Mouse (Mus musculus): ENCODE data around the gene Cmtm5. TPM values are rescaled to one million over a fixed set of nuclear protein-coding genes. Genes with fewer than 3 reads are reported as not detected.
"Not testable (repeated sequence)": the region's sequence is repeated elsewhere in the genome, so short reads cannot be mapped to it uniquely, and the experiment has no call there.

The Cmtm5 gene
- polyA plus RNA-seq, 1 experiment from 2014 or later: 5.5 TPM

DNA sequence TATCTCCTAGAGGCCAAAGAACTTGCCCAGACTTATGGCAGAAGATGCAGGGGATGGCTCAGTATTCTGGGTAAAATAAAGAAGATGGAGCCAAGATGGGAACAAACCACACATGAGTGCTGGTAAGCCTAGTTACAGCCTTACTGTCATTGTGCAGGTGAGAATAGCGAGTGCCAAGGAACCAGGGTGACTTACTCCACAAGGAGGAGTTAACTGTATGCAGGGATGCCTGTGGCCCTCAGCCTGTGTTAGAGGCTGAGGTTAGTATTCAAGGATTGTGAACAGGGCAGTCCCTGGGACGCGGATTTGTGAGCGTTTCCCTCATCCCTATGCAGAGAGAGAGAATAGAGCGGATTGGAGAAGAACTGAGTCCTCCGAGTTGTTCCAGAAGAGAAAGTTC is 15.5 kb downstream of the Cmtm5 start:
- no peak for ATAC-seq (replicated peaks)
- no peak overlapping the region for H3K9ac ChIP-seq (replicated peaks)
- H3K9me3 ChIP-seq: no peaks in the 10 kb centered on the region
- H3K27ac ChIP-seq (replicated peaks): no peak overlapping the region
- no peak overlapping the region for H3K4me3 ChIP-seq
- no peaks in the 10 kb centered on the region for H3K4me1 ChIP-seq
- H3K27me3 ChIP-seq: no peaks in the 10 kb centered on the region
- H3K4me2 ChIP-seq (replicated peaks): no peak overlapping the region
- no peaks in the 10 kb centered on the region for H3K36me3 ChIP-seq
- 87% methylated on average over 6 of the region's 6 CpGs for WGBS

GRCm38 (mm10) chr14:54953664-54954206 is 17.7 kb downstream of the Cmtm5 start:
- H3K9me3 ChIP-seq: no peaks in the 10 kb centered on the region
- no peak overlapping the region for H3K4me3 ChIP-seq
- WGBS: 96% methylated on average over 8 of the region's 8 CpGs
- H3K4me2 ChIP-seq (replicated peaks): no peak overlapping the region
- H3K27me3 ChIP-seq: no peaks in the 10 kb centered on the region
- ATAC-seq (replicated peaks): no peak
- H3K27ac ChIP-seq (replicated peaks): no peak overlapping the region
- H3K4me1 ChIP-seq: no peaks in the 10 kb centered on the region
- H3K36me3 ChIP-seq: no peaks in the 10 kb centered on the region
- no peak overlapping the region for H3K9ac ChIP-seq (replicated peaks)

GRCm38 (mm10) chr14:54954474-54954873 is 18.4 kb downstream of the Cmtm5 start:
- no peak overlapping the region for H3K4me3 ChIP-seq
- H3K27me3 ChIP-seq: no peaks in the 10 kb centered on the region
- H3K4me2 ChIP-seq (replicated peaks): no peak overlapping the region
- 83% methylated on average over 3 of the region's 3 CpGs for WGBS
- H3K4me1 ChIP-seq: no peaks in the 10 kb centered on the region
- H3K9ac ChIP-seq (replicated peaks): no peak overlapping the region
- ATAC-seq (replicated peaks): no peak
- no peaks in the 10 kb centered on the region for H3K36me3 ChIP-seq
- H3K27ac ChIP-seq (replicated peaks): no peak overlapping the region
- H3K9me3 ChIP-seq: no peaks in the 10 kb centered on the region

- Histone ChIP-seq H3K4me3 (no peak overlapping the region), H3K9me3 (no peaks in the 10 kb centered on the region), H3K4me1 (no peaks in the 10 kb centered on the region), H3K27ac (replicated peaks) (no peak overlapping the region), H3K36me3 (no peaks in the 10 kb centered on the region), H3K4me2 (replicated peaks) (no peak overlapping the region), H3K27me3 (no peaks in the 10 kb centered on the region), H3K9ac (replicated peaks) (no peak overlapping the region)
- ATAC-seq (replicated peaks): no peak
- 86% methylated on average over 3 of the region's 3 CpGs for WGBS
Observed at GRCm38 (mm10) chr14:54955481-54955880, 19.4 kb downstream of the Cmtm5 start.

DNA sequence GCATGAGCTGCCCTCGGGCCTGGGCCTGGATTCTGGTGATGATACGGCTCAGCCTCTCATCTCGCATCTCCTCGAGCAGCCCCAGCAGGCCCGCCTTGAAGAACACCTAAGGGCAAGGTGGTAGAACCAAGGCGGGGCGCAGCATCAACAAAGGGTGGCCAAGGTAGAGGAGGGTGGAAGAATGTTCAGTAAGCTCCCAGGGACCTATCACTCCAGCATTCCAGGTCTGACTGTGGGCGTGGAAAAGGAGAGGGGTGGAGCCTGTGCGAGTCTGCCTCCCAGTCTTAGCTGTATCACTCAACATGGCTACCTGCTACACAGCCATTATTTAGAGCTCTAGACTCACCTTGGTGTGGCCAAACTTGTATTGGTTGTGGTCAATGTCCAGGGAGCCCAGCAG is 20.5 kb downstream of the Cmtm5 start:
- Histone ChIP-seq H3K9ac (replicated peaks) (no peak overlapping the region), H3K4me3 (no peak overlapping the region), H3K4me1 (no peaks in the 10 kb centered on the region), H3K27ac (replicated peaks) (no peak overlapping the region), H3K9me3 (no peaks in the 10 kb centered on the region), H3K27me3 (no peaks in the 10 kb centered on the region), H3K36me3 (no peaks in the 10 kb centered on the region), H3K4me2 (replicated peaks) (no peak overlapping the region)
- no peak for ATAC-seq (replicated peaks)
- 90% methylated on average over 9 of the region's 9 CpGs for whole genome bisulfite sequencing

DNA sequence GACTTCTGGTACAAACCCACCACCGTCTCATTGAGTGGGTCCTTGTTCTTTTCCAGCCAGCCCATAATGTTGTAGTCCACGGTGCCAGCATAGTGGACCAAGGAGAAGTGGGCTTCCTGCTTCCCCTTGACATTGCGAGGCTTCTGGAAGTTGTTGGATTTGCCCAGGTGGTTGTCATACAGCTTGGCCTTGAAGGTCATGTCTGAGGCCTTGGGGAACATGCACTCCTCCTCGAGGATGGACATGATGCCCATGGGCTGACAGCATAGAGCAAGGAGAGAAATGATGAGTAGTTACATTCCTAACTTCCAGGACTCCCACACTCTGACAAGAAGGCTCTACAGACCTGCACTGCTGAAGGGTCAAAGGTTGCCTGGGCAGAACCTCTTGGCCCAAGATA is 22.4 kb downstream of the Cmtm5 start:
- 77% methylated on average over 4 of the region's 4 CpGs for WGBS
- no peak for ATAC-seq (replicated peaks)
- Histone ChIP-seq H3K9me3 (no peaks in the 10 kb centered on the region), H3K27me3 (no peaks in the 10 kb centered on the region), H3K27ac (replicated peaks) (no peak overlapping the region), H3K4me1 (no peaks in the 10 kb centered on the region), H3K4me2 (replicated peaks) (no peak overlapping the region), H3K4me3 (no peak overlapping the region), H3K36me3 (no peaks in the 10 kb centered on the region), H3K9ac (replicated peaks) (no peak overlapping the region)

GRCm38 (mm10) chr14:54959197-54959596 is 23.1 kb downstream of the Cmtm5 start:
- ATAC-seq (replicated peaks): no peak
- no peaks in the 10 kb centered on the region for H3K4me1 ChIP-seq
- H3K9me3 ChIP-seq: no peaks in the 10 kb centered on the region
- WGBS: 89% methylated on average over 3 of the region's 3 CpGs
- no peaks in the 10 kb centered on the region for H3K36me3 ChIP-seq
- no peak overlapping the region for H3K4me3 ChIP-seq
- H3K9ac ChIP-seq (replicated peaks): no peak overlapping the region
- H3K4me2 ChIP-seq (replicated peaks): no peak overlapping the region
- H3K27me3 ChIP-seq: no peaks in the 10 kb centered on the region
- no peak overlapping the region for H3K27ac ChIP-seq (replicated peaks)

DNA sequence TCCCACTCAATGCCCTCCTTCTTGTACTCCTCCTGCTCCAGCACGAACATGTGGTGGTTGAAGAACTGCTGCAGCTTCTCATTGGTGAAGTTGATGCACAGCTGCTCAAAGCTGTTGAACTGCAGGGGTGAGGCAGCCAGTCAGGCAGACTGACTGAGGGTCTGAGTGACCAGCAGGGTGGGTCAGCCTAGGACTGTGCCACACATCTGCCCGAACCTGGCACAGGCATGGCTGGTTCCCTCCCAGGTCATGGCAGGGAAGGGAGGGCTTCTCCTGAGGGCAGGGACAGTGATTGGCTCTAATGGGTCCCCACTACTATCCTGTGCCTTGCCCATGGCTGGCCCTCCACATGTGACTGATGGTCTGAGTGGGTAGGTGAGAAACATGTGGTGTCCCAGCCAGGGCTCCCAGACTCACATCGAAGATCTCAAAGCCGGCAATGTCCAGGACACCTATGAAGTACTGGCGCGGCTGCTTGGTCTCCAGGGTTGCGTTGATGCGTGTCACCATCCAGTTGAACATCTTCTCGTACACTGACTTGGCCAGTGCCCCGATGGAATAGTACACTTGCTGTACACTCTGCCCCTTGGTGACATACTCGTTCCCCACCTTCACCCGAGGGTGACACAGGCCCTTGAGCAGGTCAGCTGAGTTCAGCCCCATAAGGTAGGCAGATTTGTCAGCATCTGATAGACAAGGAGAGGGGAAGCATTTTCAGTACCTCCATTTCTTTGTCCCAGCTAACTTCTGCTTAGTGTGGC is 24.0 kb downstream of the Cmtm5 start:
- H3K9ac ChIP-seq (replicated peaks); H3K4me2 ChIP-seq (replicated peaks); H3K27me3 ChIP-seq; H3K9me3 ChIP-seq; H3K27ac ChIP-seq (replicated peaks); ATAC-seq (replicated peaks); H3K4me1 ChIP-seq; H3K36me3 ChIP-seq; H3K4me3 ChIP-seq: not testable (repeated sequence)
- WGBS: 93% methylated on average over 12 of the region's 12 CpGs

DNA sequence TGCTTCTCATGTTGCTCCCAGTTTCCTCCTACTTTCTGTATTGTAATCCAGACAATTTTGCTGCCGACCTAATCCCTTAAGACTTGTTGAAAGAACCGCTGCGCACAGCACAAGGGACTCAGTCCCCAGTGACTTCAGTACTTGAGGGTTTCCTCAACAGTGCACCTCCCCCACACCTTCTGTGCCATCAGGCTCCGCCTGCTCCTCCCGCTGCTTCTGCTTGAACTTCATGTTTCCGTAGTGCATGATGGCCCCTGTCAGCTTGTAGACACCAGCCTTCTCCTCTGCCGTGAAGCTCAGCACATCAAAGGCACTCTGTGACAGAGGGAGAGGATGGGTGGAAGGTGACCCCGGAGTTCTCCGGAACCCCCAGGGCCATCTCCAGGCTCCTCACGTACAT is 24.7 kb downstream of the Cmtm5 start:
- Histone ChIP-seq H3K4me1 (no peaks in the 10 kb centered on the region), H3K4me3 (no peak overlapping the region), H3K9ac (replicated peaks) (no peak overlapping the region), H3K27ac (replicated peaks) (no peak overlapping the region), H3K36me3 (no peaks in the 10 kb centered on the region), H3K4me2 (replicated peaks) (no peak overlapping the region), H3K9me3 (no peaks in the 10 kb centered on the region), H3K27me3 (no peaks in the 10 kb centered on the region)
- WGBS: 62% methylated on average over 10 of the region's 10 CpGs
- no peak for ATAC-seq (replicated peaks)

GRCm38 (mm10) chr14:54961487-54961886 is 25.4 kb downstream of the Cmtm5 start:
- Histone ChIP-seq H3K9me3 (no peaks in the 10 kb centered on the region), H3K27me3 (no peaks in the 10 kb centered on the region), H3K4me3 (no peak overlapping the region), H3K27ac (replicated peaks) (no peak overlapping the region), H3K4me2 (replicated peaks) (no peak overlapping the region), H3K36me3 (no peaks in the 10 kb centered on the region), H3K9ac (replicated peaks) (no peak overlapping the region), H3K4me1 (no peaks in the 10 kb centered on the region)
- 88% methylated on average over 5 of the region's 5 CpGs for WGBS
- ATAC-seq (replicated peaks): no peak

- Histone ChIP-seq H3K36me3 (no peaks in the 10 kb centered on the region), H3K27ac (replicated peaks) (no peak overlapping the region), H3K4me2 (replicated peaks) (no peak overlapping the region), H3K9ac (replicated peaks) (no peak overlapping the region), H3K9me3 (no peaks in the 10 kb centered on the region), H3K4me1 (no peaks in the 10 kb centered on the region), H3K27me3 (no peaks in the 10 kb centered on the region), H3K4me3 (no peak overlapping the region)
- WGBS: 92% methylated on average over 7 of the region's 7 CpGs
- no peak for ATAC-seq (replicated peaks)
Observed at GRCm38 (mm10) chr14:54962714-54963113, 26.7 kb downstream of the Cmtm5 start.

- Histone ChIP-seq H3K27me3 (no peaks in the 10 kb centered on the region), H3K9me3 (no peaks in the 10 kb centered on the region), H3K4me2 (replicated peaks) (no peak overlapping the region), H3K27ac (replicated peaks) (no peak overlapping the region), H3K36me3 (no peaks in the 10 kb centered on the region), H3K9ac (replicated peaks) (no peak overlapping the region), H3K4me1 (no peaks in the 10 kb centered on the region), H3K4me3 (no peak overlapping the region)
- no peak for ATAC-seq (replicated peaks)
- WGBS: 89% methylated on average over 11 of the region's 11 CpGs
Observed at GRCm38 (mm10) chr14:54963727-54964126, 27.7 kb downstream of the Cmtm5 start.

DNA sequence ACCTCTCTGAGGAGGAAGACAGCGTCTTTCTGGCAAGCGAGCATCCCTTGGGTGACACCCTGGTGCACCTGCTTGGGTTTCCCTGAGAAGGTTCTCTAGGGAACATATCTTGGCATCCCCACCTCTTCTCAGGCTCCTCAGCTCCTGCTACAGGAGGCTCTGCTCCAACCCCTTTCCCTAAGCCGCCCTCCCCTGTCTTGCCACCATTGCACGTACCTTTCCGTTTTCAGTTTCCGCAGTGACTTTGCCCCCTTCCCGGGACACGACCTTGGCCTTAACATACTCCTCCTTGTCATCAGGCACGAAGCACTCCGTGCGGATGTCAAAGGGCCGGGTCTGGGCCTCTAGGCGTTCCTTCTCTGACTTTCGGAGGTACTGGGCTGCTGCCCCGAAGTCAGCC is 29.0 kb downstream of the Cmtm5 start:
- H3K27me3 ChIP-seq: no peaks in the 10 kb centered on the region
- no peak for ATAC-seq (replicated peaks)
- no peaks in the 10 kb centered on the region for H3K9me3 ChIP-seq
- no peak overlapping the region for H3K27ac ChIP-seq (replicated peaks)
- H3K36me3 ChIP-seq: no peaks in the 10 kb centered on the region
- no peaks in the 10 kb centered on the region for H3K4me1 ChIP-seq
- WGBS: 86% methylated on average over 15 of the region's 15 CpGs
- no peak overlapping the region for H3K9ac ChIP-seq (replicated peaks)
- H3K4me3 ChIP-seq: no peak overlapping the region
- no peak overlapping the region for H3K4me2 ChIP-seq (replicated peaks)
